Mouse (Mus musculus) cortical plate, adult 2 months (tissue): ENCODE measurements around the gene Fam120c.

Experiments used
- CTCF ChIP-seq: fragments of 200-500 bp; IDR thresholded peaks from 2 replicates; pipeline ENCODE4 v1.5.1; 2011; ENCODE audit warnings: mild to moderate bottlenecking, control low read depth, low read length; ENCODE audit not compliant: insufficient read depth; ENCODE audit errors: extremely low read depth
- POLR2A ChIP-seq: fragments of 200-500 bp; IDR thresholded peaks from 2 replicates; pipeline ENCODE4 v1.6.1; 2011; ENCODE audit warnings: mild to moderate bottlenecking, low read length, control low read depth; ENCODE audit not compliant: insufficient read depth; ENCODE audit errors: extremely low read depth

- TF ChIP-seq CTCF (no peak), POLR2A (no peak)
Observed at GRCm38 (mm10) chrX:151508536-151508935, 164.6 kb downstream of the Fam120c start.
